Mouse (Mus musculus) heart, adult 2 months (tissue): Measurements from ENCODE around the gene Fyn.

Experiments used
- CTCF ChIP-seq: fragments of 200-600 bp; IDR thresholded peaks from 2 replicates; pipeline ENCODE4 v1.8.1; 2022; ENCODE audit warnings: antibody characterized with exemption, mild to moderate bottlenecking, moderate library complexity
- POLR2A ChIP-seq: fragments of 200-500 bp; IDR thresholded peaks from 2 replicates; pipeline ENCODE4 v1.6.1; 2011; ENCODE audit warnings: mild to moderate bottlenecking, low read depth, low read length, control low read depth; ENCODE audit not compliant: insufficient read depth

- TF ChIP-seq CTCF (no peak), POLR2A (no peak)
These were observed 92.0 kb downstream of the Fyn start for GRCm38 (mm10) chr10:39460621-39461020.
